In genomic region chr17:28531946-28532345, GRCm38 (mm10) we compare ENCODE assay signal across 11 mouse cellular contexts. TPM values are rescaled to one million over a fixed set of nuclear protein-coding genes. Genes with fewer than 3 reads are reported as not detected.
DNase-seq lines count a peak whose midpoint lies in the region; ATAC-seq and TF ChIP-seq lines count a peak whose summit lies in the region.
"Had no signal": no experiment of that assay in that cellular context is flagged by ENCODE, and none has a peak within 500 bp of the region (broad histone marks: within the 10 kb centered on the region; RNA-seq: fewer than 3 reads in every experiment).

No protein-coding gene starts in this region.

- H3K4me3 ChIP-seq in MEL (ENCODE audit: control insufficient read depth in 1 of 2, insufficient read depth in 1 of 2, low read depth in 2 of 2, low read length in 2 of 2): no peak overlapping the region
- H3K4me3 ChIP-seq in hindbrain, embryonic 12.5 days: no peak overlapping the region
- no peak overlapping the region for H3K4me3 ChIP-seq in liver, postnatal 0 days (ENCODE audit: low read depth, low read length)

- H3K4me1 ChIP-seq in MEL (ENCODE audit: control insufficient read depth in 1 of 2, insufficient read depth in 2 of 2, low read length in 2 of 2): peaks cover 2 to 9% of the 10 kb centered on the region in 2 experiments; a peak in 3 of 4 replicates
- no peaks in the 10 kb centered on the region; the same call in 1 of the 2 replicates for H3K4me1 ChIP-seq in hindbrain, embryonic 12.5 days
- H3K4me1 ChIP-seq in liver, postnatal 0 days (ENCODE audit: insufficient read depth): peaks cover 14% of the 10 kb centered on the region

- 12% methylated on average over 18 of the region's 18 CpGs for WGBS in hindbrain, embryonic 12.5 days
- WGBS in liver, postnatal 0 days (ENCODE audit: insufficient replicate concordance): 24% methylated on average over 18 of the region's 18 CpGs

- intact Hi-C loops in heart, postnatal 25 days (cut with DNase I): no loop called here

- H3K9ac ChIP-seq in MEL (ENCODE audit: control insufficient read depth, low read depth, low read length, poor library complexity, severe bottlenecking): no peak overlapping the region
- no peak overlapping the region for H3K9ac ChIP-seq in hindbrain, embryonic 12.5 days
- H3K9ac ChIP-seq in liver, postnatal 0 days (replicated peaks): no peak overlapping the region

- no peak for TF ChIP-seq POLR2A in MEL (IDR thresholded peaks at IDR 0.05; ENCODE audit: control insufficient read depth in 1 of 2, insufficient read depth in 1 of 2, low read depth in 1 of 2, low read length in 2 of 2, poor library complexity in 1 of 2)

- TF ChIP-seq CTCF in MEL (IDR thresholded peaks at IDR 0.05 in 2 of 3, conservative IDR thresholded peaks at IDR 0.05 in 1 of 3; ENCODE audit: control insufficient read depth in 1 of 3, insufficient read depth in 1 of 3, low read depth in 2 of 3, low read length in 3 of 3, poor library complexity in 1 of 3, severe bottlenecking in 1 of 3): no peak
- no peak for TF ChIP-seq CTCF in liver, postnatal 0 days (IDR thresholded peaks at IDR 0.05; ENCODE audit: low read depth)

- peaks cover 0 to 8% of the 10 kb centered on the region in 2 experiments; a peak in 2 of 4 replicates for H3K36me3 ChIP-seq in MEL (ENCODE audit: control insufficient read depth in 1 of 2, insufficient read depth in 2 of 2, low read length in 2 of 2)
- no peaks in the 10 kb centered on the region for H3K36me3 ChIP-seq in hindbrain, embryonic 12.5 days
- no peaks in the 10 kb centered on the region for H3K36me3 ChIP-seq in liver, postnatal 0 days (replicated peaks; ENCODE audit: insufficient read depth, low read length)
- H3K36me3 ChIP-seq: G1E had no signal

- peak; percentile 28 for DNase-seq in kidney, adult 18-20 months
- DNase-seq in kidney, postnatal 14 days: no peak
- DNase-seq in MEL (ENCODE audit: low read depth, low spot score): peak; percentile 54
- peak; percentile 70 for DNase-seq in liver, postnatal 0 days
- DNase-seq in urinary bladder, adult 2 months (ENCODE audit: low spot score): no peak
- no peak for DNase-seq in frontal cortex, postnatal 14 days (ENCODE audit: low spot score in 2 of 2)
- no peak for DNase-seq in heart, postnatal 25 days (ENCODE audit: low spot score)
- DNase-seq: layer of hippocampus, postnatal 36 days; right cerebral cortex, postnatal 4 days had no signal

- no peaks in the 10 kb centered on the region for H3K27me3 ChIP-seq in MEL (ENCODE audit: control insufficient read depth in 1 of 2, insufficient read depth in 2 of 2, low read length in 2 of 2)
- H3K27me3 ChIP-seq in hindbrain, embryonic 12.5 days: peaks cover 9% of the 10 kb centered on the region
- H3K27me3 ChIP-seq in liver, postnatal 0 days (ENCODE audit: insufficient read depth, low read length): no peaks in the 10 kb centered on the region

- TF ChIP-seq EP300 in MEL (IDR thresholded peaks at IDR 0.05; ENCODE audit: low read depth in 1 of 2, low read length in 2 of 2): no peak
- no peak for TF ChIP-seq EP300 in liver, postnatal 0 days (IDR thresholded peaks at IDR 0.05; ENCODE audit: low read depth)

- TF ChIP-seq RAD21 in MEL (IDR thresholded peaks at IDR 0.05; ENCODE audit: low read depth, low read length): no peak

- H3K27ac ChIP-seq in MEL (ENCODE audit: control insufficient read depth, low read depth, low read length): no peak overlapping the region
- H3K27ac ChIP-seq in hindbrain, embryonic 12.5 days: no peak overlapping the region
- H3K27ac ChIP-seq in liver, postnatal 0 days (ENCODE audit: low read depth): no peak overlapping the region

- peak overlapping the region; percentile 32 for H3K4me2 ChIP-seq in hindbrain, embryonic 12.5 days (replicated peaks)
- peak overlapping the region; percentile 30 for H3K4me2 ChIP-seq in liver, postnatal 0 days (ENCODE audit: low read depth, low read length)

- H3K9me3 ChIP-seq in MEL (replicated peaks; ENCODE audit: insufficient read depth, low read length): no peaks in the 10 kb centered on the region
- H3K9me3 ChIP-seq in hindbrain, embryonic 12.5 days (replicated peaks): no peaks in the 10 kb centered on the region
- no peaks in the 10 kb centered on the region for H3K9me3 ChIP-seq in liver, postnatal 0 days (ENCODE audit: low read length)
- H3K9me3 ChIP-seq: G1E had no signal

- H3K79me2 ChIP-seq in MEL (ENCODE audit: control insufficient read depth, insufficient read depth, low read length, poor library complexity): no peaks in the 10 kb centered on the region

- ATAC-seq in hindbrain, embryonic 12.5 days (ENCODE audit: low FRiP score): no peak
- ATAC-seq in liver, postnatal 0 days: peak; percentile 28; the same call in 1 of the 2 replicates

TF ChIP-seq in MEL, 35 proteins besides CTCF, POLR2A, EP300 and RAD21:
- no peak for TF ChIP-seq NELFE (IDR thresholded peaks at IDR 0.05; ENCODE audit: low read depth, low read length)
- no peak for TF ChIP-seq TCF12 (IDR thresholded peaks at IDR 0.05; ENCODE audit: low read depth, low read length)
- TF ChIP-seq CHD1 (IDR thresholded peaks at IDR 0.05; ENCODE audit: low read depth, low read length): no peak
- no peak for TF ChIP-seq CHD2 (IDR thresholded peaks at IDR 0.05; ENCODE audit: low read length)
- TF ChIP-seq USF2 (IDR thresholded peaks at IDR 0.05; ENCODE audit: borderline replicate concordance in 1 of 2, insufficient read depth in 1 of 2, low read depth in 1 of 2, low read length in 2 of 2): no peak
- no peak for TF ChIP-seq ZC3H11A (IDR thresholded peaks at IDR 0.05; ENCODE audit: low read depth, low read length)
- no peak for TF ChIP-seq MYC (IDR thresholded peaks at IDR 0.05; ENCODE audit: low read depth, low read length)
- no peak for TF ChIP-seq SMC3 (IDR thresholded peaks at IDR 0.05; ENCODE audit: low read depth, low read length)
- no peak for TF ChIP-seq NRF1 (IDR thresholded peaks at IDR 0.05; ENCODE audit: insufficient read depth, low read depth, low read length, poor library complexity, severe bottlenecking)
- no peak for TF ChIP-seq MEF2A (IDR thresholded peaks at IDR 0.05; ENCODE audit: extremely low read depth, insufficient replicate concordance, low read depth, low read length, poor library complexity, severe bottlenecking)
- no peak for TF ChIP-seq USF1 (IDR thresholded peaks at IDR 0.05; ENCODE audit: low read depth, low read length)
TF ChIP-seq in MEL: peak in this region for 0.

RNA-seq across cellular contexts. Expression of gene Armc12, which starts 1.3 kb away (rescaled TPM):
- not detected in 2 replicates for total RNA-seq in MEL (2012; rRNA removed)
- under 1 TPM in 1 of 2 experiments, not detected in 1; 0.15 TPM for polyA plus RNA-seq in MEL (2012; ENCODE audit: insufficient read depth in 1 of 2, insufficient read length in 2 of 2, low read depth in 1 of 2, low replicate concordance in 2 of 2, missing spikeins in 1 of 2)
- not detected in 2 replicates for polyA plus RNA-seq in hindbrain, embryonic 12.5 days (2016; fragmentation: Nextera tagmentation; extraction: Ambion mirVana)
- polyA plus RNA-seq in liver, postnatal 0 days (2015; fragmentation: Nextera tagmentation; extraction: Ambion mirVana): not detected in 2 replicates
- polyA plus RNA-seq in urinary bladder, adult 2 months (2012; rRNA removed): not detected in 2 replicates
- not detected for total RNA-seq in heart, postnatal 25 days (2021)
- total RNA-seq: G1E; layer of hippocampus, postnatal 36 days had no signal
- polyA plus RNA-seq: G1E had no signal

RNA-seq across cellular contexts. Expression of gene Fkbp5, which starts 14.6 kb away (rescaled TPM):
- total RNA-seq in MEL (2012; rRNA removed): 16.5 and 16.6 TPM in 2 replicates
- 100 to 1,000 TPM in 1 of 2 experiments, 10 to 100 TPM in 1; 44.3 to 184 TPM for polyA plus RNA-seq in MEL (2012; ENCODE audit: insufficient read depth in 1 of 2, insufficient read length in 2 of 2, low read depth in 1 of 2, low replicate concordance in 2 of 2, missing spikeins in 1 of 2)
- 28.3 and 32.6 TPM in 2 replicates for polyA plus RNA-seq in hindbrain, embryonic 12.5 days (2016; fragmentation: Nextera tagmentation; extraction: Ambion mirVana)
- polyA plus RNA-seq in liver, postnatal 0 days (2015; fragmentation: Nextera tagmentation; extraction: Ambion mirVana): 25.9 and 29.0 TPM in 2 replicates
- polyA plus RNA-seq in urinary bladder, adult 2 months (2012; rRNA removed): 13.5 and 22.6 TPM in 2 replicates
- 10 to 100 TPM; 33.0 to 41.0 TPM for total RNA-seq in heart, postnatal 25 days (2021)

RNA-seq across cellular contexts. Expression of gene Clpsl2, which starts 17.3 kb away (rescaled TPM):
- not detected in 2 replicates for total RNA-seq in MEL (2012; rRNA removed)
- polyA plus RNA-seq in MEL (2012; ENCODE audit: insufficient read depth in 1 of 2, insufficient read length in 2 of 2, low read depth in 1 of 2, low replicate concordance in 2 of 2, missing spikeins in 1 of 2): not detected
- polyA plus RNA-seq in hindbrain, embryonic 12.5 days (2016; fragmentation: Nextera tagmentation; extraction: Ambion mirVana): not detected in 2 replicates
- not detected in 2 replicates for polyA plus RNA-seq in liver, postnatal 0 days (2015; fragmentation: Nextera tagmentation; extraction: Ambion mirVana)
- not detected in 2 replicates for polyA plus RNA-seq in urinary bladder, adult 2 months (2012; rRNA removed)
- total RNA-seq in heart, postnatal 25 days (2021): not detected
- total RNA-seq: G1E; layer of hippocampus, postnatal 36 days had no signal
- polyA plus RNA-seq: G1E had no signal

RNA-seq across cellular contexts. Expression of gene Clps, which starts 28.6 kb away (rescaled TPM):
- total RNA-seq in MEL (2012; rRNA removed): not detected in 2 replicates
- not detected for polyA plus RNA-seq in MEL (2012; ENCODE audit: insufficient read depth in 1 of 2, insufficient read length in 2 of 2, low read depth in 1 of 2, low replicate concordance in 2 of 2, missing spikeins in 1 of 2)
- polyA plus RNA-seq in hindbrain, embryonic 12.5 days (2016; fragmentation: Nextera tagmentation; extraction: Ambion mirVana): not detected in 2 replicates
- polyA plus RNA-seq in liver, postnatal 0 days (2015; fragmentation: Nextera tagmentation; extraction: Ambion mirVana): 1.2 and 26.9 TPM in 2 replicates
- polyA plus RNA-seq in urinary bladder, adult 2 months (2012; rRNA removed): 0.32 and 0.46 TPM in 2 replicates
- not detected for total RNA-seq in heart, postnatal 25 days (2021)
- total RNA-seq: G1E; layer of hippocampus, postnatal 36 days had no signal
- polyA plus RNA-seq: G1E had no signal

RNA-seq across cellular contexts. Expression of gene Lhfpl5, which starts 43.5 kb away (rescaled TPM):
- not detected in 2 replicates for total RNA-seq in MEL (2012; rRNA removed)
- under 1 TPM in 1 of 2 experiments, not detected in 1; 0.19 TPM for polyA plus RNA-seq in MEL (2012; ENCODE audit: insufficient read depth in 1 of 2, insufficient read length in 2 of 2, low read depth in 1 of 2, low replicate concordance in 2 of 2, missing spikeins in 1 of 2)
- 2.0 and 3.4 TPM in 2 replicates for polyA plus RNA-seq in hindbrain, embryonic 12.5 days (2016; fragmentation: Nextera tagmentation; extraction: Ambion mirVana)
- not detected in 2 replicates for polyA plus RNA-seq in liver, postnatal 0 days (2015; fragmentation: Nextera tagmentation; extraction: Ambion mirVana)
- 0.12 and 0.18 TPM in 2 replicates for polyA plus RNA-seq in urinary bladder, adult 2 months (2012; rRNA removed)
- not detected for total RNA-seq in heart, postnatal 25 days (2021)
- total RNA-seq: G1E had no signal
- polyA plus RNA-seq: G1E had no signal

Comparison
In these comparisons a context has a peak if more than half of its experiments do, and no peak if none do; other contexts are left out.
1. DNase-seq: peak in kidney, adult 18-20 months (single experiment), MEL (single experiment) and liver, postnatal 0 days (single experiment); none in kidney, postnatal 14 days (single experiment), urinary bladder, adult 2 months (single experiment), frontal cortex, postnatal 14 days (0 of 2) and heart, postnatal 25 days (single experiment).